Mouse (Mus musculus): Measurements from ENCODE around the gene Zeb2.

DNA sequence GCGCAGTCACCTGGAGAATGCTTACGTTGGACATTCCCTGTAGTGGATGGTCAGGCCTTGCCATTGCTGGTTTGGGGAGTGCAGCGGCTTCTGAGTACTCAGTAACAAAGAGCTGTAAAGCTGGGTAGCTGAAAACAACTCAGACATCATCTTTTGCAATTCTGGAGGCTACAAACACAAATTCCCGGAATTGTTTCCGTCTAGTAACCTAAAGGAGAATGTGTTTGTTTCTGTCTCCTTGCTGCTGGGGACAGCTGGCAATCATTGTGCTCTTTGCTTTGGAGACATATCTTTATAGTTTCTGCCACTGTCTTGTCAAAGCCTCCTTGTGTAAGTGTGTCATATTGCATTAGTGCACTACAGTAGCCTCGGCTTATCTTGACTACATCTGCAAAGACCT, 139.2 kb downstream of the Zeb2 start:
- TF ChIP-seq CTCF (IDR thresholded peaks at IDR 0.05; ENCODE audit: control insufficient read depth, insufficient read depth, insufficient replicate concordance, low read depth, low read length) (no peak), POLR2A (IDR thresholded peaks at IDR 0.05; ENCODE audit: control insufficient read depth, low read depth, low read length) (no peak)

All from testis, adult 2 months (tissue).